Mouse (Mus musculus) midbrain, embryonic 12.5 days (tissue): ENCODE measurements at regions not wholly inside any gene's neighbourhood (a gene's known extent, or its start where the extent isn't known, plus 50 kb on each side); places are given as distances from the start of the nearest gene placed in this dataset.
"Not testable (repeated sequence)": the region's sequence is repeated elsewhere in the genome, so short reads cannot be mapped to it uniquely, and the experiment has no call there.

Experiments
- ATAC-seq: fragments of 200-750 bp; cut with Nextera tagmentation; 2 replicates; pipeline ENCODE4 v1.8.0; 2017; ENCODE audit warnings: low read depth, moderate TSS enrichment, moderate library complexity; ENCODE audit not compliant: low FRiP score
- H3K27ac ChIP-seq: fragments of 300-500 bp; sonication (generic); replicated peaks from 2 replicates; pipeline ENCODE4 v1.5.1; 2016; ENCODE audit warnings: mild to moderate bottlenecking
- H3K27me3 ChIP-seq: fragments of 300-500 bp; sonication (generic); 2 replicates; pipeline ENCODE4 v1.6.1; 2016; ENCODE audit warnings: mild to moderate bottlenecking
- H3K36me3 ChIP-seq: fragments of 300-500 bp; sonication (generic); 2 replicates; pipeline ENCODE4 v1.6.1; 2016
- H3K4me1 ChIP-seq: fragments of 300-500 bp; sonication (generic); 2 replicates; pipeline ENCODE4 v1.6.1; 2016
- H3K4me2 ChIP-seq: fragments of 300-500 bp; sonication (generic); replicated peaks from 2 replicates; pipeline ENCODE4 v1.6.1; 2016; ENCODE audit warnings: mild to moderate bottlenecking, moderate library complexity
- H3K4me3 ChIP-seq: fragments of 300-500 bp; sonication (generic); 2 replicates; pipeline ENCODE4 v1.5.1; 2016; ENCODE audit warnings: mild to moderate bottlenecking
- H3K9ac ChIP-seq: fragments of 300-500 bp; sonication (generic); replicated peaks from 2 replicates; pipeline ENCODE4 v1.6.1; 2016; ENCODE audit warnings: mild to moderate bottlenecking, moderate library complexity
- H3K9me3 ChIP-seq: fragments of 300-500 bp; sonication (generic); 2 replicates; pipeline ENCODE4 v1.6.1; 2016; ENCODE audit warnings: mild to moderate bottlenecking
- WGBS: fragments of 180-500 bp; shearing (Covaris S2); methylation state at CpG from one replicate; pipeline ENCODE4 v1.1.7; 2016; 5-methylcytosine and 5-hydroxymethylcytosine counted together

DNA sequence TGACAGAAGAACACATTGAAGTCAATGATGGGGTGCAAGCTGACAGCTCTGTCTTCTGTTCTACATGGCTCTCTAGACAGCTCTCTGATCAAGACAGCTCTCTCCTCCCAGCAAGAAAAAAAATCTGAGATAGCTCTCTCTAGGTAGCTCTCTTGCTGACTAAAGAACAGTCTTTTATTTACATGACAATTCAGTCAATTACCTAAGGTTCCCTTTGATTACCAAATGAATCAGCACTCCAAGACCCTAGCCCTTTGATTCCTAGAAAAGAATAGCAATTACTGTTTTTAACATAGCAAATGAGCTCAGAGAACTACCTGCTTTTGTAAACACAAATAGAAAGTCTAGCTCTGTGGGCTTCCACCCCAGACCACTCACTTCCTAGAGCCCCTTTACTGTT, 264.1 kb downstream of the Gm6685 start:
- H3K4me1 ChIP-seq = no peaks in the 10 kb centered on the region
- no peaks in the 10 kb centered on the region for H3K27me3 ChIP-seq
- no peak for ATAC-seq
- H3K27ac ChIP-seq = no peak overlapping the region
- no peak overlapping the region for H3K4me2 ChIP-seq
- no peaks in the 10 kb centered on the region for H3K36me3 ChIP-seq
- H3K9ac ChIP-seq = no peak overlapping the region
- H3K9me3 ChIP-seq = no peaks in the 10 kb centered on the region
- no peak overlapping the region for H3K4me3 ChIP-seq

GRCm38 (mm10) chr11:28036236-28036635, 303.4 kb downstream of the Gm6685 start:
- 87% methylated on average over 3 of the region's 3 CpGs for WGBS
- not testable (repeated sequence) for ATAC-seq, H3K4me3 ChIP-seq

DNA sequence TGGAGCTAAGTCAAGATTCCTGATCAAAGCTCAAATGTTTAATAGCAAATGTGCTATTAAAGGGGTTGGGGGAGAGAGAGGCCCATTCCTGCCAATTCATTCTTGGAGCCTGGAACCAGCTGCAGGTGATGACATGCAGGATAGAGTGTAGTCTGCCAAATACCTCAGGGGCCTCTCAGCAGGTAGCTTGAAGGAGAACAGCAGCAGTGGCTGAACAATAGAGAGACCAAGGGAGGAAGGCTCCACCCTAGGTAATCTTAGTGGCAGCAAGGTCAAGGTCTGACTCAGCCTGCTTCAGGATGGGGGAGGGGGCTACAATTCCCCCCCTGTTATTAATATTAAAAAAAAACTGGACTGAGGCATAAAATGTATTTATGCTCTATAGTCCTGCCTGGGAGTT, 304.1 kb downstream of the Gm6685 start:
- not testable (repeated sequence) for H3K27me3 ChIP-seq, H3K4me3 ChIP-seq, H3K4me1 ChIP-seq, H3K36me3 ChIP-seq, H3K9me3 ChIP-seq, ATAC-seq, H3K4me2 ChIP-seq, H3K27ac ChIP-seq, H3K9ac ChIP-seq

More at GRCm38 (mm10) chr11:28036236-28036635, 303.4 kb downstream of the Gm6685 start:
- H3K9ac ChIP-seq, H3K4me1 ChIP-seq, H3K4me2 ChIP-seq, H3K27ac ChIP-seq, H3K36me3 ChIP-seq, H3K9me3 ChIP-seq, H3K27me3 ChIP-seq: not testable (repeated sequence)

DNA sequence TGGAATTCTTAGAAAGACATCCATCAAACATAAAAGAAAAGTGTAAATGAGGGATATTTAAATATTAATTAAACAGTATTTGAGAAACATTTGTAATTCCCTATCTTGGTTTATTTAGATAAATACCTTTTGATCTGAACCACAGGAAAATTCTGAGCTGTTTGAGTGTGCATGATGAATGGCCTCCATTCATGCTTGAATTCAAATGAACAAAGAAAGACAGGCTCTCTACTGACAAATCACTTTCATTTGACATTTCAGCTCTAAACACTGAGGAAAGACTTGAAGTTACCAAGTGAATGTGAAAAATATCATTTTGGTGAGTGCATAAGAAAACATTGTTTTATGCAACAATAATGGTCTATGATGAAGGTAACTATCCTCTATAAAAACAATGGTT, 316.8 kb downstream of the Gm6685 start:
- H3K9ac ChIP-seq = no peak overlapping the region
- ATAC-seq = no peak

GRCm38 (mm10) chr11:28020762-28021161, 318.9 kb downstream of the Gm6685 start:
- no peaks in the 10 kb centered on the region for H3K9me3 ChIP-seq
- no peak overlapping the region for H3K4me3 ChIP-seq
- H3K36me3 ChIP-seq = no peaks in the 10 kb centered on the region
- no peaks in the 10 kb centered on the region for H3K27me3 ChIP-seq
- H3K27ac ChIP-seq = no peak overlapping the region
- H3K4me1 ChIP-seq = no peaks in the 10 kb centered on the region
- 0 out of 2 replicates have a peak, but pooled peaks have one; percentile 52 for ATAC-seq
- H3K4me2 ChIP-seq = no peak overlapping the region
- no peak overlapping the region for H3K9ac ChIP-seq
- WGBS = 80% methylated on average over 1 of the region's 1 CpGs

More for the DNA sequence above, 316.8 kb downstream of the Gm6685 start:
- H3K9me3 ChIP-seq = no peaks in the 10 kb centered on the region
- H3K4me1 ChIP-seq = no peaks in the 10 kb centered on the region
- no peaks in the 10 kb centered on the region for H3K27me3 ChIP-seq
- H3K27ac ChIP-seq = no peak overlapping the region
- H3K4me2 ChIP-seq = no peak overlapping the region
- no peak overlapping the region for H3K4me3 ChIP-seq
- no peaks in the 10 kb centered on the region for H3K36me3 ChIP-seq
